Mouse (Mus musculus) monocyte, adult 2 months (primary cell): ENCODE results near the gene P2ry2.

ENCODE experiments used
- DNase-seq, 2 experiments: peaks; one replicate each; pipeline ENCODE4 v3.0.0; 2022; ENCODE audit warnings: low spot score in 2 of 2, low read depth in 1 of 2

Gene P2ry2

GRCm38 (mm10) chr7:100990636-100991311, 21.9 kb downstream of the P2ry2 start:
- DNase-seq = no peak

GRCm38 (mm10) chr7:100988092-100988491, 24.6 kb downstream of the P2ry2 start:
- peak; percentile 35 to 53 for DNase-seq

GRCm38 (mm10) chr7:100984452-100985395, 27.9 kb downstream of the P2ry2 start:
- DNase-seq = no peak

GRCm38 (mm10) chr7:100979175-100979574, 33.5 kb downstream of the P2ry2 start:
- DNase-seq = no peak

- DNase-seq = no peak
Observed at GRCm38 (mm10) chr7:100978171-100978570, 34.5 kb downstream of the P2ry2 start.

- no peak for DNase-seq
Observed at GRCm38 (mm10) chr7:100974135-100974903, 38.3 kb downstream of the P2ry2 start, which contains the start of gene P2ry6. Gene P2ry6 (minus strand): TSS chr7:100974649.

GRCm38 (mm10) chr7:100972875-100973274, 39.8 kb downstream of the P2ry2 start:
- no peak for DNase-seq

GRCm38 (mm10) chr7:100968874-100969659, 43.6 kb downstream of the P2ry2 start:
- DNase-seq = no peak

GRCm38 (mm10) chr7:100968376-100968775, 44.3 kb downstream of the P2ry2 start:
- no peak for DNase-seq

- DNase-seq = no peak
Observed at GRCm38 (mm10) chr7:100967850-100968249, 44.8 kb downstream of the P2ry2 start.

GRCm38 (mm10) chr7:100966014-100966413, 46.7 kb downstream of the P2ry2 start:
- no peak for DNase-seq

- no peak for DNase-seq
Observed at GRCm38 (mm10) chr7:100965079-100965478, 47.6 kb downstream of the P2ry2 start.

- peak; percentile 69 to 73 for DNase-seq
Observed at GRCm38 (mm10) chr7:100964242-100964641, 48.4 kb downstream of the P2ry2 start.

- no peak for DNase-seq
Observed at GRCm38 (mm10) chr7:100963381-100963780, 49.3 kb downstream of the P2ry2 start.

GRCm38 (mm10) chr7:100961146-100961545, 51.5 kb downstream of the P2ry2 start:
- DNase-seq = peak in 1 of 2 experiments; percentile 39

- DNase-seq = no peak
Observed at GRCm38 (mm10) chr7:100960462-100960861, 52.2 kb downstream of the P2ry2 start.

- no peak for DNase-seq
Observed at GRCm38 (mm10) chr7:100958426-100958825, 54.2 kb downstream of the P2ry2 start.

- DNase-seq = no peak
Observed at GRCm38 (mm10) chr7:100952686-100953085, 60.0 kb downstream of the P2ry2 start.

- DNase-seq = no peak
Observed at GRCm38 (mm10) chr7:100951903-100952302, 60.8 kb downstream of the P2ry2 start.

- peak; percentile 73 to 74 for DNase-seq
Observed at GRCm38 (mm10) chr7:100950481-100951010, 62.1 kb downstream of the P2ry2 start.
